Mouse (Mus musculus) retina, adult 2 months (tissue): Measurements from ENCODE around the gene Hoxa6.

ENCODE experiments used
- DNase-seq: peaks from one replicate; pipeline ENCODE4 v3.0.0-alpha.2; 2012; ENCODE audit warnings: low read depth, low spot score

Hoxa6 gene

GRCm38 (mm10) chr6:52165441-52166370, 42.8 kb downstream of the Hoxa6 start:
- DNase-seq, result no peak

- DNase-seq, result no peak
Measured at GRCm38 (mm10) chr6:52164626-52165440, 43.7 kb downstream of the Hoxa6 start, which contains the start of gene Hoxa2. Hoxa2 (minus strand) TSS chr6:52164831.

GRCm38 (mm10) chr6:52164051-52164625, 44.4 kb downstream of the Hoxa6 start:
- no peak for DNase-seq

GRCm38 (mm10) chr6:52163366-52164031, 45.0 kb downstream of the Hoxa6 start:
- DNase-seq, result no peak

- no peak for DNase-seq
Measured at GRCm38 (mm10) chr6:52162611-52163365, 45.7 kb downstream of the Hoxa6 start.

GRCm38 (mm10) chr6:52162093-52162380, 46.5 kb downstream of the Hoxa6 start:
- no peak for DNase-seq

- DNase-seq, result no peak
Measured at GRCm38 (mm10) chr6:52161336-52162092, 47.0 kb downstream of the Hoxa6 start.

- no peak for DNase-seq
Measured at GRCm38 (mm10) chr6:52160511-52161335, 47.8 kb downstream of the Hoxa6 start.

GRCm38 (mm10) chr6:52159979-52160378, 48.5 kb downstream of the Hoxa6 start:
- DNase-seq, result no peak

GRCm38 (mm10) chr6:52159164-52159761, 49.3 kb downstream of the Hoxa6 start:
- DNase-seq, result no peak

- DNase-seq, result no peak
Measured at GRCm38 (mm10) chr6:52158276-52159051, 50.1 kb downstream of the Hoxa6 start, which contains the start of gene Hoxa1. Hoxa1 (minus strand) TSS chr6:52158317.

- DNase-seq, result no peak
Measured at GRCm38 (mm10) chr6:52157466-52158275, 50.9 kb downstream of the Hoxa6 start.

GRCm38 (mm10) chr6:52156551-52157200, 51.8 kb downstream of the Hoxa6 start:
- no peak for DNase-seq
